Mouse (Mus musculus) neural tube, embryonic 11.5 days (tissue): ENCODE results near the gene Ctrc. TPM values are rescaled to one million over a fixed set of nuclear protein-coding genes. Genes with fewer than 3 reads are reported as not detected.

ENCODE experiments used
- ATAC-seq: fragments of 200-750 bp; cut with Nextera tagmentation; 2 replicates; pipeline ENCODE4 v1.8.0; 2017; ENCODE audit warnings: moderate number of reproducible peaks, mild to moderate bottlenecking, moderate TSS enrichment, moderate library complexity; ENCODE audit not compliant: insufficient read depth, low FRiP score, low TSS enrichment
- DNase-seq: peaks from one replicate; pipeline ENCODE4 v3.0.0-alpha.2; 2015; ENCODE audit warnings: low spot score
- H3K27ac ChIP-seq: fragments of 300-500 bp; sonication (generic); 2 replicates; pipeline ENCODE4 v1.5.1; 2014; ENCODE audit warnings: low read depth, mild to moderate bottlenecking, low read length
- H3K27me3 ChIP-seq: fragments of 300-500 bp; sonication (generic); 2 replicates; pipeline ENCODE4 v1.6.1; 2014; ENCODE audit warnings: mild to moderate bottlenecking, low read length, mixed read lengths; ENCODE audit not compliant: control insufficient read depth, insufficient read depth
- H3K36me3 ChIP-seq: fragments of 300-500 bp; sonication (generic); 2 replicates; pipeline ENCODE4 v1.6.1; 2014; ENCODE audit warnings: mild to moderate bottlenecking, low read length, moderate library complexity, mixed read lengths; ENCODE audit not compliant: control insufficient read depth, insufficient read depth
- H3K4me1 ChIP-seq: fragments of 300-500 bp; sonication (generic); 2 replicates; pipeline ENCODE4 v1.6.1; 2014; ENCODE audit warnings: low read length, mixed read lengths; ENCODE audit not compliant: control insufficient read depth, insufficient read depth
- H3K4me2 ChIP-seq: fragments of 300-500 bp; sonication (generic); 2 replicates; pipeline ENCODE4 v1.6.1; 2014; ENCODE audit warnings: low read depth, mild to moderate bottlenecking, moderate library complexity
- H3K4me3 ChIP-seq: fragments of 300-500 bp; sonication (generic); 2 replicates; pipeline ENCODE4 v1.5.1; 2014; ENCODE audit warnings: low read depth, low read length
- H3K9ac ChIP-seq: fragments of 300-500 bp; sonication (generic); 2 replicates; pipeline ENCODE4 v1.6.1; 2014; ENCODE audit warnings: mild to moderate bottlenecking, low read length
- H3K9me3 ChIP-seq: fragments of 300-500 bp; sonication (generic); 2 replicates; pipeline ENCODE4 v1.6.1; 2016; ENCODE audit warnings: low read length; ENCODE audit not compliant: control insufficient read depth
- WGBS: fragments of 180-500 bp; shearing (Covaris S2); extraction: QIAGEN DNeasy Blood & Tissue Kit; methylation state at CpG from one replicate; pipeline ENCODE4 v1.1.7; 2014; 5-methylcytosine and 5-hydroxymethylcytosine counted together
- polyA plus RNA-seq: library from polyadenylated mRNA; unstranded; fragments of >200 nt; fragmentation: Nextera tagmentation; extraction: Ambion mirVana; gene quantifications from 2 replicates; pipeline ENCODE4 v1.2.1, GENCODE M21; 2014

Ctrc gene
- polyA plus RNA-seq, 1 experiment from 2014 or later = not detected

DNA sequence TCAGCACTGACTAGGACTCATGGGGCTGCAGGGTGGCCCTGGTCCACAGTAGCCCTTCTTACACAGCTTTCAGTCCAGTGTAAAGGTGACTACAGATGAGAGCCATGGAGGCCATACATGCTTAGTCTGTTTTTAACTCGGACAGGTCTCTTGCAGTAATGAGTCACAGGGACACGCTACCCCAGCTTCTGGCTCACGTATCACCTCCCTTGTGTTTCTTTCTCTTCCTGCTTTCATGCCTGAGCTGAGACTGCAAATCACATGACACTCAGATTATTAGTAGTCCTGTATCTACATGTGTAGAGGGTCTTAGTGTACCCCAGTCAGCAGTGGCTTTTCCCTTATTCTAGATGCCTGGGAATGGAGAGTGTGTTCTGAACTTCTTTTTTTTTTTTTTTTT lies 81.2 kb downstream of the Ctrc start:
- H3K4me3 ChIP-seq = no peak overlapping the region
- no peaks in the 10 kb centered on the region for H3K4me1 ChIP-seq
- H3K27me3 ChIP-seq = no peaks in the 10 kb centered on the region
- WGBS = 97% methylated on average over 3 of the region's 3 CpGs
- H3K4me2 ChIP-seq = no peak overlapping the region
- no peak overlapping the region for H3K27ac ChIP-seq
- H3K9ac ChIP-seq = no peak overlapping the region
- peaks cover 11% of the 10 kb centered on the region for H3K36me3 ChIP-seq
- ATAC-seq = no peak
- no peak for DNase-seq
- H3K9me3 ChIP-seq = no peaks in the 10 kb centered on the region

Other genes with a start within 250 kb of the Ctrc start
- gene Fblim1, start 240.3 kb downstream of the Ctrc start, polyA plus RNA-seq = 31.5 and 34.9 TPM in 2 replicates
- gene Tmem82, start 227.7 kb downstream of the Ctrc start, polyA plus RNA-seq = 0.50 and 0.61 TPM in 2 replicates
- gene Slc25a34, start 222.5 kb downstream of the Ctrc start, polyA plus RNA-seq = not detected in 2 replicates
- gene Plekhm2, start 181.5 kb downstream of the Ctrc start, polyA plus RNA-seq = 3.4 and 3.6 TPM in 2 replicates
- not detected in 2 replicates for gene Rsc1a1, start 160.8 kb downstream of the Ctrc start, polyA plus RNA-seq
- gene Ddi2, start 122.9 kb downstream of the Ctrc start, polyA plus RNA-seq = 23.0 and 25.7 TPM in 2 replicates
- 0.18 TPM in 1 of 2 replicates, not detected in the other for gene Agmat, start 99.7 kb downstream of the Ctrc start, polyA plus RNA-seq
- gene Dnajc16, start 55.4 kb downstream of the Ctrc start, polyA plus RNA-seq = 5.4 and 5.8 TPM in 2 replicates
- gene Casp9, start 52.7 kb downstream of the Ctrc start, polyA plus RNA-seq = 19.3 and 21.7 TPM in 2 replicates
- not detected in 2 replicates for gene Cela2a, start 20.2 kb downstream of the Ctrc start, polyA plus RNA-seq
- gene Efhd2, start 28.6 kb upstream of the Ctrc start, polyA plus RNA-seq = 24.4 and 28.5 TPM in 2 replicates
- 1.5 and 1.8 TPM in 2 replicates for gene Fhad1, start 168.7 kb upstream of the Ctrc start, polyA plus RNA-seq
- gene Tmem51, start 237.9 kb upstream of the Ctrc start, polyA plus RNA-seq = 5.1 and 8.0 TPM in 2 replicates